Mouse (Mus musculus): Measurements from ENCODE around the gene Wnt11. TPM values are rescaled to one million over a fixed set of nuclear protein-coding genes. Genes with fewer than 3 reads are reported as not detected.

The Wnt11 gene
- total RNA-seq (2021): 1 to 10 TPM; 6.4 to 6.5 TPM
- long read RNA-seq, experiment 1, partial matches to known transcripts: 1 of 8 reads
- long read RNA-seq, experiment 1, other reads (novel, unspliced or antisense): 5 of 8 reads
- long read RNA-seq, experiment 2, partial matches to known transcripts: 0 of 4 reads
- long read RNA-seq, experiment 2, other reads (novel, unspliced or antisense): 4 of 4 reads

GRCm38 (mm10) chr7:98834711-98835321 lies at the start of gene Wnt11:
TSS of gene Wnt11 (plus strand) at chr7:98835112.
- DNase-seq: peak; percentile 66

- no peak for DNase-seq
These were observed 47.9 kb upstream of the Wnt11 start for GRCm38 (mm10) chr7:98786792-98787612.

DNA sequence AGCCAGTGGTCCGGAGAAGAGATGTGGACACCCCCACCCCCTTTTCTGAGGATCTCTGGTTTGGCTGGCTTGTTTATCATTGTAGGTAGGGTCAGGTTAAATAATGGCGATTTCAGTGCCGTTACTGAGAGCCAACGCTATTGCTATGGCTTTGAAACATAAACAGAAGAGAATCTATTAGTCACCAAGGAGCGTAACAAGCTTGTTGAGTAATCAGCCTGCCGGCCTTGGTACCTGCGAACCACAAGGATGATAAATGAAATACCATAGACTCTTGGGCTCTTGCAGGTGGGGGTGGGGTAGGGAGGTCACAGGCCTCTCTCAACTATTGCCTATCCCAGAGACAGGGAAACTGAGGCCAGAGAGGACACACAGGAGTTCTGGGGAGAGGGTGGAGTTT lies 46.2 kb upstream of the Wnt11 start:
- DNase-seq: no peak

GRCm38 (mm10) chr7:98789121-98789520 lies 45.8 kb upstream of the Wnt11 start:
- DNase-seq: no peak

DNA sequence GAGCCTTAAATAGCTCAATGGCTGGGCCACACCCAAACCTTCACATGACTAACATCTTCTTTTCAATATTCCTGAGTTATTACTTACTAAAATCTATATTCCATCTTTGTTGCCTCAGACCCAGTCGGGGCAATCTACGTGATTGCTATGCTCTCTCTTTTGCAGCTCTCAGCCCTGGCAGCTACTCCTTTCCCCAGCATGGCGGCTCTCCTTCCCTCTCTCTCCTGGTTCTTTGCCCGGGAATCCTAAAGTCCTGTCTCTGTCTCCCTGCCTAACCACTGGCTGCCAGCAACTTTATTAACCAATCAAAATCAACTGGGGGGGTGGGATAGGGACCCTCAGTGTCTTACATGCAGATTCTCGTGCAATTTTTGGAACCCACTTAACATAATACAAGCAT lies 43.0 kb upstream of the Wnt11 start:
- no peak for DNase-seq

GRCm38 (mm10) chr7:98793811-98794210 lies 41.1 kb upstream of the Wnt11 start:
- DNase-seq: no peak

DNA sequence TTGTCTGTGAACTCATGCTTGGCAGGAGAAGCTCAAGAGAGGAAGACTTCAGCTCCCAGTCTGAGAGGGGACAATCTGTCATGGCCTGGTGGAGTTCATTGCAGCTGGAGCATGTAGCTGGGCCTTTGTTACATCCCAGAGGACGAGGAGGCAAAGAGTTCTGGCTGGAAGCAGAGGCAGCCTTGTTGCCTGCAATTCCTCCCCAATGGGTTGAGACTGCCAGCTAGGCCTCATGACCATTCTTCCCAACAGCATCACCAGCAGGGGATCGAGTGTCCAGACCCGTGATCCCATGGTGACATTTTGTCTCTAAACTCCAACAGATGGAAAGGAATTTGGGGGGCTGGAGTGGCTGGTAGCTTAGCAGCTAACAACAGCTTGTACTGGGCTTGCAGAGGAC lies 40.5 kb upstream of the Wnt11 start:
- no peak for DNase-seq

DNA sequence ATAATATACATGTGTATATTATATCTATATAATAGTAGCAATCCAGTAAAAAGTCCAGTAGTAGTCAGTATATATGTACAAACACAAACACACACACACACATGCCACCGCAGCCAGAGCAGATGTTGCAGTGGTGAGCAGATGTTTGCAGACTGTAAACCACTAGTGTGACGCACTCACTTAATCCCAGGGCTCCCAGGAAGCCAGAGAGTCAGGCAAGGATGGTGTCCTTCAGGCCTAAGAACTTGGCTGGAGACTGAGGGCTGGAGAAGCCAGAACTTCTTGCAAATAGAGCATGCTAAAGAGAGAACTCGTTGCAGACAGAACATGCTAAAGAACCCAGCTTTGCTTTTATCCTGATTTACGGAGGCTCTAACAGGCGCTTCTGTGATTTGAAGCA lies 39.3 kb upstream of the Wnt11 start:
- DNase-seq: no peak

GRCm38 (mm10) chr7:98797347-98798133 lies 37.4 kb upstream of the Wnt11 start:
- no peak for DNase-seq

GRCm38 (mm10) chr7:98798134-98798417 lies 36.8 kb upstream of the Wnt11 start:
- DNase-seq: no peak

DNA sequence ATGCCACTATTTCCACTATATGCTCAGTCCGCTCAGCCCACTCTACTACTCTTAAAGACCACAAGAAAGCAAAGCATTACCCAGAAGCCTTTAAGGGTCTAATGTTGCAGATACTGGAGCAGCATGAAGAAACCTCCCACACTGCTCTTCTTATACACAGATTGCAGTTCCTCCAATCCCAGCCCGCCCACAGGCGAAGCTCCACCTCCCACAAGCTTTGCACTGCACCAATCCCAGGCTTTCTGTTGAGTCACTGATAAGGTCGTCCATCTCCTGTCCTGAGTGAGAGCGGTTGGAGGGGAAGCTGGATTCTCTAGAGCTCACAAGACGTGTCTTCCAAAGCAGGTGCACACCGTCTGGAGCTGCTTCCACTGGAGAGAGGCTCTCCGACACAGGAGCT lies 34.5 kb upstream of the Wnt11 start:
- DNase-seq: no peak

DNA sequence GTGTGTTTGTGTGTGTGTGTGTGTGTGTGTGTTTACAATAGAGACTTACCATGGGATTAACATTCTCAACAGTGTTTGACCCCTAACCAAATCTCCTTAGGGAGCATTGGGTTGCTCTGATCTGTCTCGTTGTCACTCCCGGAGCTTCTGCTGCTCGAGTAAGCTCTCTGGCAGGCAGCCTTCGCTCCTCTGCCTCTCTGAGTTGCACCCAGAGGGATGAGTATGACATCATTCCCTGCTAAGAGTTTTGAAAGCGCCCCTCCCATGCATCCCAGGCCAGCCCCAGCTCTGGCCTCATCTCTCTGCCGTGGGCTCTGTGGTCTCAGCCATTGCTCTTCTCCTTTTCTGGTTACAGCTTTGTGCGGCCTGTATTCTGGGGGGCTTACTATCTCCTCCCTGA lies 33.8 kb upstream of the Wnt11 start:
- DNase-seq: no peak

DNA sequence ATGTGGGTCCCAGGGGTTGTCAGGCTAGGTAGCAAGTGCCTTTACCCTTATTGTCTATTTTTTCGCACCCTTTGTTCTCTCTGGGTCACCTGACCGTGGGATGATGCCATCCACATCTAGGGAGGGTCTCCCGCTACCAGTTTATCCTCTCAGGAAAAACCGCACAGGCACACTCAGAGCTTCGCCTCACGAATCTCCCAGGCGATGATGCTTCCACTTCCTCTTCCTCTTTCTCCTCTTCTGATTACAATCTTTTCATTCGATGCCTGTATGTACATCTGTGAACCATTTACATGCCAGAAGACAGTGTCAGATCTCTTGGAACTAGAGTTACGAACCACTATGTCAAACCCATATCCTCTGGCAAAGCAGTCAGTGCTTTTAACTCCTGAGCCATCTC lies 31.7 kb upstream of the Wnt11 start:
- no peak for DNase-seq

- peak; percentile 63 for DNase-seq
These were observed 29.8 kb upstream of the Wnt11 start for GRCm38 (mm10) chr7:98804841-98805772.

GRCm38 (mm10) chr7:98806961-98807360 lies 28.0 kb upstream of the Wnt11 start:
- peak; percentile 38 for DNase-seq

DNA sequence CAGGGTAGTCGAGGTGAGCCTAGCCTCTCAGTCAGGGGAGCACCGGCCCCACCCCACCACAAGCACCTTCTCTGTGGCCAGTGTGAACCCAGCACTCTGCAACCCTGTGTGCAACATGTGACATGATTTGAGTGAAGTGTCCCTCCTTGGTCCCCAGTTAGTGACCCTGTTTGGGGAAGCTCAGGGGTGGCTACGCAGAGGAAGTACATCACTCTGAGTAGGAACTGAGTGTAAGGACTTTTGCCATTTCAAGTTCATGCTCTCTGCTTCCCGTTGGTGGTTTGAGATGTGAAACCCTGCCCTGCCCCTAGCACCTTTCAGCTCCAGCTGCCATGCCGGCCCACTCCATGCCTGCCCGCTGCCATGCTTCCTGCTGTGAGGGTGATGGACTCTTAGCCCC lies 25.5 kb upstream of the Wnt11 start:
- no peak for DNase-seq

- DNase-seq: no peak
These were observed 24.3 kb upstream of the Wnt11 start for GRCm38 (mm10) chr7:98810619-98811018.

DNA sequence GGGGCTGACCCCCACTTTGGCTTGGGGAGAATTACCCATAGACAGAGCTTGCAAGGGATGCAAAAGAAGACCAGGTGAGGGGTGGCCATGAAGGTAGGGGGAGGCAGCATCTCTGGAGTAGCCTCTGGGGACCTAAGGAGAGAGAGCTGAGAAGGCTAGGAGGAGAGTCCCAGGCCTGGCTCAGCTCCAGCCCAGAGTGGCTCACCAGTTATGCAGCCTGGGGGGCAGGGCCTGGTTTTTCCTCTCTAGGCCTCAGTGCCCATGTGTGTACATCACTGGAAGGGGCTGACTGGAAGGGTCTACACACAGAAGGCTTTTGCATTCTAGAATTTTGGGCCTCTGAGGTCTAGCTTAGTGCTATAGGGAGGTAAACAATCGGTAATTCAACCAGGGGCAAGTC lies 14.4 kb upstream of the Wnt11 start:
- DNase-seq: no peak

DNA sequence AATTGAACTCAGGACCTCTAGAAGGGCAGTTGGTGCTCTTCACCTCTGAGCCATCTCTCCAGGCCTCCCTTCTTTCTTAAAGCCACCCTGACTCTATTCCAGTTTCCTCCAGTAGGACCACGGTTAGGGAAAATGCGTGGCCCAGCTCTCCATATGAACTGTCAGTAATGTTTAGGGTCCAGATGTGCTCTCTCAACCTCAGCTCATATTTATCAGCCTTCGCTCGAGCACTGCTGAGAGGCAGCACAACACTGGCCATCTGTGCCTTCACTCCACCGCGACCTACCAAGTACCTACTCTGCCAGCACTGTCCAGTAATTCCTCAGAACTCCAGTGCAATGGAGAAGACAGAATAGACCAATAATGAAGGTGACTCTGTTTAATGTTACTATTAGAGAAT lies 12.0 kb upstream of the Wnt11 start:
- DNase-seq: no peak

DNA sequence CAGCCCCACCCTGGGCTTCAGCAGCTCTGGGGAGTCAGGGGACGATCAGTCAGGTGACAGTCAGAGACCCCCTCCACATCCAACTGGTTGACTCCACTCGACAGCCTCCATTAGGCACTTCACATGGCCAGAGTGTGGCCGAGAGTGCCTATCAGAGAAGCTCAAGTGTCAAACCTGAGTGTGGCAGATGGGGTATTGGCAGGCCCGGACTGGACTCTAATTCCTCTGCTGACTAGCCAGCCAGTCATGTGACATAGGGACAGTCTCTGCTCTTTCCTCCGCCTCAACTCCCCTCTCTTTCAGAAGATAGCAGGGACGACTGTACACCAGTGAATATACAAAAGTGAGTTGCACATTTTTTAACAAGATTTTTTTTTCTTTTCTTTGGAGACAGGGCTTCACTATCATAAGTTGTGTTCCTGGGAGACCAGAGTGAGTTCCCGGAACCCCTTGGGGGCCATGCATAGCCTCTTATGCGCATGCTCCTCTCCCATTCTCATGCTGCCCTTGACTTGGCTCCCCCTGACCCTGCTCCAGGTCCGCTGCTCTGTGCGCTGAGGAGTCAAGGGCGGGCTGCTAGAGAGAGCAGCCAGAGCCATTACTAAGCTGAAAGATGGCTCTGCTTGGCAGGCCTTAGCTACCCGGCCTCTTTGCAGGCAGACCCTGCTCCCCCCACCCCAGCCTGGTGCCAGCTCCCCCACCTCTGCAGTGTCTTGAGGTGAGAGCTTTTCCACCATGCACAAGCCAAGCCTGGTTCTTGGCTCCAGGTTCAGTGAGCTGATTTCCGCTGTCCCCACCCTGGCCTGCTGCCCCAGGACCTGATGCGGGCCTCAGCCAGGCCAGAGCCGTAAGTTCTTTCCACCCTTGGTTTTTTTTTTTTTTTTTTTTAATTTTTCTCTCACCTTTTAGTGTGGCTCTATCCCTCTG lies 10.8 kb upstream of the Wnt11 start:
- no peak for DNase-seq

- DNase-seq: no peak
These were observed 6.9 kb upstream of the Wnt11 start for GRCm38 (mm10) chr7:98828052-98828451.
